Mouse (Mus musculus) adrenal gland, adult (tissue): ENCODE results near the gene Tlr8.

Experiments used
- DNase-seq, 2 experiments: peaks; one replicate each; pipeline ENCODE4 v3.0.0; 2022 to 2023; ENCODE audit warnings: low spot score in 1 of 2; ENCODE audit not compliant: inconsistent age in 2 of 2

Gene Tlr8

DNA sequence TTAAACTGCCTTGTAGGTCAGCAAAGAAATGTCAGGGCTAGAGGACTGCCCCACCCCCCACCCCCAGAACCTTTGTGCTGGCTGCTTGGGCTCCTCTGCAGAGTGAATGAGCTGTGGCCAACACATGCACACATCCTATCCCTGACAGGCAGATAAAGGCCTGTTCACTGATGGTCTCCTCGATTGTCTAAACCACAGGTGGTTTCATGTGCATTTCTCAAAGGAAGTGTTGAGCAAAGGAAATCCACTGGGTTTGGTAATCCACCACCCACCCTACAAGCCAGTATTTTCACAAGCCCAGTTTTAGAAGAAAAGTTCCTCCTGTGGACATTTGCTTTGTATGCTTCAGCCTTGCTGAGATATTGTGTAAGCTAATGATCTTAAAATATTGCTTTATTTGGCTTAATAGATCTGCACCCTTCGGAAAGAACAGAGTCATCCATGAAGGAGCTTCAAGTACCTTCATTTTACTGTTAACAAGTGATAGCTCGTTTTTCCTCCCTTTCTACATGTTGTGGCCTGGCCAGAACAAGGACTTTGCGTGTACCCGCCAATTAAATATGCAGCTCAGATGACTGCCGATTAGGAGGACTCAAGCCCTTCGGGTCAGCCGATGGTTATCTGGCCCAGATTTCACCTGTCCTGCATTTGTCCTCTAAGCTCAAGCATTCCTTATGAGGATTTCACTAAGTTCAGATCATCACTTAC lies 58.2 kb downstream of the Tlr8 start:
- no peak for DNase-seq

DNA sequence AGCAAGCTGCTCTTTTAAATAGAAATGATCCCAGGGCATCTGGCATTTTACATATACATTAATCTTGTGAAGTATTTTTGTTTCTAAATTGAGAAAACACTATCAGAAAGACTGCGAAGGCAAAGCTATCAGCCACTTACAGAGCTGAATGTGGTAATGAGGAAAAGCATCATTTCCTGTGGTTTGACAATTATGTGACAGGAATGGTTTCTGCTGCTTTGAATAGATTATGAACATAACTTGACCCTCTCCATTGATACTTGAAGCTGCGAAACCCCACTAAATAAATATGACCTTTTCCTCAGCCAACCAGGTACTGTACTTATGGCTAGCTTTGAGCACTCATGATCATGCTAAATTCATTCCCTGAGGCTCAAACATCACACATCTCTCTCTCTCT lies 62.8 kb downstream of the Tlr8 start:
- DNase-seq: no peak

DNA sequence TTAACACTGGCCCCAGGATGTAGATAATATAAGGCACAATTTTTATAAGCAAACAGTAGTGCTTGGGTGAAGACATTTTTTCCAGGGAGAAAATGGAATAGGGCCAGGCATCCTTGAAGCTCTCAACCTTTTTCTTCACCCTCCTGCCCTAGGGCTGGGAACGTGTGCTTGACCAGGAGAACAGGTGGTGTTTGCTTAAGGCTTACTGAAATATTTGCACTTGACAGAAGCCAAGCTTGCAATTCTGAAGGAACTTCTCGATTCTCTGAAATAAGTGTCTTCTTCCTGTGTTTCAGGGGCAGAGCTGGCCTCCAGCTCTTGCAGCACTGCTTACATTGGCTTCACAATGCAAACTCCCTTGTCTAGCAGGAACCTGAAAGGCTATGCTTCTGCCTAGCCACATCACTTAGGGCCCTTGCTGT lies 68.9 kb downstream of the Tlr8 start:
- DNase-seq: no peak
